Mouse (Mus musculus) adrenal gland, adult 8-10 months (tissue): ENCODE results near the gene Gm28845. TPM values are rescaled to one million over a fixed set of nuclear protein-coding genes. Genes with fewer than 3 reads are reported as not detected.
A peak's percentile ranks its signal among the peaks of the same experiment; 100 is the strongest.

Experiments
- DNase-seq: peaks from one replicate; pipeline ENCODE4 v3.0.0; 2022
- total RNA-seq, 4 experiments: library from RNA; stranded (reverse); gene quantifications; 2 replicates each; pipeline ENCODE4 v1.2.4; 2022

Gm28845 gene
- not detected for total RNA-seq

GRCm38 (mm10) chr1:65119438-65119837 is at the start of gene Gm28845:
Gene Gm28845, minus strand, starts transcription at chr1:65119558.
- no peak for DNase-seq

DNA sequence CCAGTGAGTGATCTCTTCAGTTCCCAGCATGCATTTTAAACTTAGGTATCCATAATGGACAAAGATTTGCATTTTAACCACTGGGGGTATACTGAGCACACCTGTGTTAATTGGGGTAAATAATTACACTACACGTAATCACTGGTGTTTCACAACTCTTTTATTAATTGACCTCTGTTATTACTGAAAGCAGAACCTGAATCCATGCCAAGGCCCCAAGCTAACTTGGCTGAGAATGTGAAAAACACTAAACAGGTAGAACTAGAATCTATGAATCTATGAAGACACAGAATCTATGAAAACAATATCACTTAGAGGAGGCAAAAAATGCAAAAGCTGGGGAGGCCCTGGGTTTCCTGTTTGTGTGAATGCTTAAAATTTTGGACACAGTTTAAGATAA is 48.1 kb upstream of the Gm28845 start:
- DNase-seq = no peak

GRCm38 (mm10) chr1:65162210-65162609 is 42.9 kb upstream of the Gm28845 start:
- no peak for DNase-seq

DNA sequence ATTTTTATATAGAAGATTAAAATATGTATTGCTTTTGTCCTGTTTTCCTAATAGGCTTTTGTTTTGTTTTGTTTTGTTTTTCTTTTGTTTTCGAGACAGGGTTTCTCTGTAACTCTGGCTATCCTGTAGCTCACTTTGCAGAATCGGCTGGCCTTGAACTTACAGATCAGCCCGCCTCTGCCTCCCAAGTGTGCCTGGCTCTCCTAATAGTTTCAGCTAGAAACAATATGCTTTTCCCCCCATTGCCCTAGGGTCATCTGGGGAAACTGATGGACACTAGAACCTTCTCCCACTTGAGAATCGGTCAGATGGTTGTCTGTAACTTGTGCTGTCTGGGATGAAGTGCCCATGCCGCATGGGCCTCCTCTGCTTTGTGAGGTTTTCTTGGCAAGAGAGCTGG is 36.8 kb upstream of the Gm28845 start:
- DNase-seq = no peak

GRCm38 (mm10) chr1:65154814-65155213 is 35.5 kb upstream of the Gm28845 start:
- peak; percentile 82 for DNase-seq

DNA sequence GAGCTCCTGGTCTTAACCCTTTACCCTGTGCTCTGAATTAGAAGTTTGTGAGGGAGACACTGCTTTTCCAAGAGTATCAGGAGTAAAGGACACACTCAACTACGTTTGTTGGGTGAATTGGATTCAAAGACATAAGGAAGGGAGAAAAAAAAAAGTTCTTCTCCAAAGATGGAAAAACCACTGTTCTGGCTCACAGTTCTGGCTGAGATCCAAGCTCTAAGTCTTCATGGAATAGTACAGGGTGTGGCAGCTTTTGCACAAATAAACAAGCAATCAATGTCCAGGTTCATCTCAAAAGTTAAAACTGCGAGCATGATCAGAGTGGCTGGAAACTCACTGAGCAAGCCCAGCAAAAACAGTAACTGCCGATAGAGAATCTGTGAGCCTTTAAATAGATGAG is 28.6 kb upstream of the Gm28845 start:
- DNase-seq = no peak

- DNase-seq = no peak
Measured at GRCm38 (mm10) chr1:65147326-65147725, 28.0 kb upstream of the Gm28845 start.

GRCm38 (mm10) chr1:65146601-65147000 is 27.2 kb upstream of the Gm28845 start:
- DNase-seq = no peak

DNA sequence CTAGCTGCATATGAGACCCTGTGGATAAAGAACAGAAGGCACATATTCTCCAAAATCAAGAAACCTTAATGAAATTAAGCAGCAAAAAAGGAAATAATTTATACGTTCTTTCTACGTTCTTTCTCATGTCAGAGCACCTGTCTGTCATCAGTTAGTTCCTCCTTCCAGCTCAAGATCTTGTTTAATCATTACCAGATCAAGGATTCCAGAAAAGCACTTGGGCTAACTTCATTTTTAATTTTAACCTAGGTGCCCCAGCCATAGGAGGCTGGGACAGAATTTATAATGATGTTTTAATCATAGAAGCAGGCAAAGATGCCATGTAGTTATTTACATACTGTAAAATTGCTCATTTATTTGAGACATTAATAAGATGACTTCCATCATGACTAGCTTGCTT is 25.4 kb upstream of the Gm28845 start:
- DNase-seq = no peak

DNA sequence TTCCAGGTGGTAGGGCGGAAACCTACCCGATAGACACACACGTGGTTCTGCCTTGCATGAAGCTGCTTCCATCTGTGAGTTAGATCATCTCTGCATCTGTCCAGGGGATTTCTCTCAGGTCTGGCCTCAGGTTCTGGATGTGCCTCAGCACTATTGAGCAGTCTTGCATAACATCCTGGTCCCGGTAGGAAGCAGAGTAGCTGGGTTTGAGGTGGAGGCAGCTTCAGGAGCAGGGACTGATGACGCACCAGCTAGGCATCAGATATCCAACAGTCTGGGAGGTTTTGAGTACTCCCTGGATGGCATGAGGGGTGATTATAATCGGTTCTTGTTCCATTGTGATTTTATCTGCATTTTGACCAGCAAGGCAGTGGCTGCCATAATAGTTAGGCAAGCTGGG is 18.2 kb upstream of the Gm28845 start:
- no peak for DNase-seq

DNA sequence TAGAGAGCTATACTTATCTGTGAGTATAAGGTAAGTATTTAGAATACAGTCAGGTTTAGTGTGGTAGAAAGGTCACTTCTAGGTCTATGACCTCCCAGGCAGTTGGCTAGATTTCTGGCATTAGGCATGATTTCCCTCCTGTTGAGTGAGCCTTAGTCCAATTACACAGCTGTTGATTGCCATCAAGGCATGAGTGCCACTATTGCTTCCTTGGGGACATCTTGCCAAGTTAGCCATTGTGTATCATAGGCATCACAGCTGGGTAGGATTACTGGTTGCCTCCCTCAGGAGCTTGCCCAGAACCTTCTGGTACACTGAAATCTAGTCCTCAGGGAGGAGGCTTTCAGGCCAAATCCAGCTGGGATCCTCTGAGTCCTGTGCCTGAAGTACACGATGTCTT is 13.5 kb upstream of the Gm28845 start:
- no peak for DNase-seq

DNA sequence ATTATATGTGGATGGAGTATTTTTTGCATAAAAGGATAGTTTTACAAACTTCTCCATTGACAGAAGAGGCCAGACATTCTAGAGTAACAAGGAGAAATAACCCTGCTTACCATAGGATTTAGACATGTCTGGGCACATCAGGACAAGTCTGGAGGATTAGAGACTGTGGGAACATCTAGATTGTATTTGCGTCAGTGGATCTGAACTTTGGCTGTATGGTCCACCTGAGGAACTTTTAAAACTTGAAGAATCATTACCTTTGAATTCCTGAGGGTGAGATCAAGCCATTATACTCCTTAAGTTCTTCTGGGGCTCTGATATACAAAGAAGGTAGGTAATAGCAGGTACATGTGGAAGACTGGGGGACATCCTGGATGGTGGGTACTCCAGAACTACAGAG is 12.3 kb upstream of the Gm28845 start:
- no peak for DNase-seq

DNA sequence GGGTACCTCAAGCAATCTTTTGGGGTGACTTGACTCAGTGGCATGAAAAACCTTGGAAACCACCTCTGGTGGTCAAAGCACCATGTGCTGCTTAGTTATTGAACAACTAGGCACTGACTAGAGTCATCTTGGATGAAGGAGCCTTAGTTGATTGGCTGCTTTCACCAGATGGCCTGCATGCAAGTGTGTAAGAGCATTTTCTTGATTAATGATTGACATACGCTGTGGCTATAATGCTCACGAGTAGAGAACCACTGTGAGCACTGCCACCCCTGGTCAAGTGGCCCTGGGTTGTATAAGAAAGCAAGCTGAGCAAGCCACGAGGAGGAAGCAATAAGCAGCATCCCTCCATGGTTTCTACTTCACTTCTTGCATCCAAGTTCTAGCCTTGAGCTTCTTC is 10.9 kb upstream of the Gm28845 start:
- no peak for DNase-seq

DNA sequence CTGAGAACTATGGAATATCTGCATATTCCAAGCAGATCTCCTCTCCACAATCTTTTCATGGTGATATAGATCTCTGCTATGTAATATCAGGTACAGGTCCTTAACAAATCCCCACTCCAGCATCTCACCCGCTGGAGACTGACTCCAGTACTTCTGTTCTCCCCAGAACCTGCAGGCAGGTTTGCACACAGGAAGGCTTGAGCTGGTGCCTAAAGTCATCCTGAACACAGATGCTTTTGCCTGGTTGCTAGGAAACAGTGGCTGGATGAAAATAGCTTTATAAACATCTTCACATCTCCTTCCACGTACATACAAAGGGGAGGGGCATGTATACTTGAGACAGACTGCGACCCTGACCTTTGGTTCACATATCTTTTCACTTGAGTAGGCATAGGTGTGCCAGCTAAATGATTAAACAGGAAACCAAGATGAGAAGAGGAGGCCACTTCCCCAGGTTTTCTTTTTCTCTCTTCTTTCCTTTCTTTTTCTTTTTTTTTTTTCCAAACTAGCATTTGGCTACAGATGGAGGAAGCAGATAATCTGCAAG is 10.3 kb upstream of the Gm28845 start:
- no peak for DNase-seq

DNA sequence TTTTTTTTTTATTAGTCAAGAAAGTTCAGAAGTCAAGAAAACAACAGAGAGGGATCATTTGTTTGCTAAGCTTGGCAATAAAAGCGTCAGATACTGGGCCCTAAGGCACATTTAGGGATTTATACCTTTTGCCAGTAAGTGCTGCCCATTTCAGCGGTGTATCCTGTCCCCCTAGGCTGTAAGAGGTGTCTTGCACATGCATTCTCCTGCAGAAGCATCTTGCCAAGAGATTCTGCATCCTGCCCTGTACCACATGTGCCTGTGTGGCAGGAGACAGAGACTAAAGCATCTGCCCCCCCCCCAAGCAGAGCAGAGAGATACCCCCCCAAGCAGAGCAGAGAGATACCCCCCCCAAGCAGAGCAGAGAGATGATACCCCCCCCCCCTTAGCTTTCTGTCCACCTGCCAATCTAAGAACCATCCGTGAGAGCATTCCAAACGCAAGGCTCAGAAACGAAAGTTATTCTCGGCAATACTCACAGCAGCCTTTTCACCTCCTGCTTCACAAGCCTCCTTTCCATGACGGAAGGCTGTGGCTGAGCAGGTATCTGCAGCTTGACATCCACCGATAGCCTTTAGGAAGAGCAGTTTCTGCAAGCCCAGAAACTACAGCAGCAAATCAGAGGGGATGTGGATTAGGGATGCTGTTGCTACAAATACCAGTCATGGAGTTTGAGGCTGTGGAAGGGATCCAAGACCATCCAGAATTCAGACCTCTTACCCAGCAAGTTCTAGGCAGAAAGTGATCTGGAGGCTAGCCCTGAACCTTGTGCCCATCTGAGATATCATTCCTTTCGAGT is 3.4 kb upstream of the Gm28845 start, which contains the start of gene D630023F18Rik:
TSS of gene D630023F18Rik (minus strand) at position 641 of the 799 bp plus-strand sequence.
- no peak for DNase-seq

DNA sequence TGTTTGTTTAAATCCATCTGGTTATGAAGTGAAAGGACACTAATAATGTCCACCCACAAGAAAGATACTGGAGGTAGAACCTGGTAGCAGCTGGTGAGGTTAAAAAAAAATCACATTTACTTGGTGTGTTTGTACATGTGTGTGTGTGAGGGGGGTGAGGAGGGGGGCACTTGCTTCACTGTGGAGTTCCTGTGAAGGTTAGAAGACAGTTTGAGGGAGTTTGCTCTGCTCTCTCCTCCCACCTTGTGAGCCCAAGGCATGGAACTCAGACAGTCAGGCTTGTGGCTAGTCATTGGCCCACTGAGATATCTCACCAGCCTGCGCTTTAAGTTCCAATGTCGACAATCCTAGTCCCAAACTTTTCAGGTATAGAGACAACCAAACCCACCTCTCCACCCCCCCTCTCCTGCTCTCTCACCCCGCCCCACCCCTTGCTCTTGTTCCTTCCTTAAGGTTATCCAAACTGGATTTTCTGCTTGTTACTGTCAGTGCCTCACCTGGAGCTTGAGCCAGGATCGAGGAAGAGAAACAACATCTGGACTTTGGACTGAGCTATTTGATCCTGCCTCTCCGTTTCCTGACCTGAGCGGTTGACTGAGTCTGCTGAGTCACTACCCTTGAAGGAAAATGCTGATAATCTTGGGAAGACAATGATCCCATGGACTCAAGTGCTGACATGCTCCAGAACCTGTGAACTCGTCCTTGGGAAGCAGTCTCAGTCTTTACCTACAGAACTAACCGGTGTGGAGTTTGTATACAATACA is 1.0 kb downstream of the Gm28845 start:
- DNase-seq = no peak

DNA sequence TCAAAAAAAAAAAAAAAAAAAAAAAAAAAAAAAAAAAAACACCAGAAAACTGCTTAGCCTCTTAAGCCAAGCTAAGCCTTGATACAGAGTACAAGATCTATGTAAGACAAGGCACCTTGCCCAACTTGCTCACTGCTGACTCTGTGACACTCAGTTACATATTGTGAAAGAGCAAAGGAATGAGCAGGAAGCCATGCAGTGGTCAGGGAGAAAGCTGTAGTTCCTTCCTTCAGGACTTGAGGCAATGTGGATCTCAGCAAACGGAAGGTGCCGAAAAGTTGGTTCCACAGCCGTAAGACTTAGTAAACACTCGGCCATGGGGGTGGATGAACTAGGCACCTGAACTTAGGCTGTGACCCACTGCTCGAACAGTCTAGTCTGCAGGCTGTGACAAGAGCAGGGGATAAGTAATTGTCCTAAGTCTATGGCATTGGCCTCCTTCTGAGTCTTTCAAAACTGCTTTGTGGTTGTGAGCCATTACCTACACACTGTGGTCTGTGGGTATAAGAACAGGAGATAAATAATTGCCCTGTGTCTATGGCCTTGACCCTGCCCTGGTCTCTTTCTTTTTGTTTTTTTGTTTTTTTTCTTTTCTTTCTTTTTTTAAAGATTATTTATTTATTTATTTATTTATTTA is 5.7 kb downstream of the Gm28845 start:
- DNase-seq = peak; percentile 19

DNA sequence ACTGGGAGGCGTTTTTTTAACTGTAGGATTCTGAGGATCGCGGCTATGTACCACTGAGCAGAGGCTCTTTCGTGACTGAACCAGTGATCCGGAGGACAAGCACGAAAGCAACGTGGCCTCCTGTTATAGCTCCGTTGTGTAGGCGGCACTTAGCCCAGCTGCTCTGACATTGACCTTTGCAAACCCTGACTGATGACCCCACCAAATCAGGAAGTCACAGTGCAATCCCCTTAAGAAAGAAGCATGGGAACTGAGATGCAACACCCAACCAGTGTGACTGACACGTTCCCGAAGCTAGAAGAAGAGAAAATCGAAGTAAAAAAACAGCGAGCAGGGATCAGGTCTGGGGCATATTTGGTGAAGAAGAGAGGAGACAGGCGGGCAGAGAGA is 6.6 kb downstream of the Gm28845 start:
- DNase-seq = no peak

DNA sequence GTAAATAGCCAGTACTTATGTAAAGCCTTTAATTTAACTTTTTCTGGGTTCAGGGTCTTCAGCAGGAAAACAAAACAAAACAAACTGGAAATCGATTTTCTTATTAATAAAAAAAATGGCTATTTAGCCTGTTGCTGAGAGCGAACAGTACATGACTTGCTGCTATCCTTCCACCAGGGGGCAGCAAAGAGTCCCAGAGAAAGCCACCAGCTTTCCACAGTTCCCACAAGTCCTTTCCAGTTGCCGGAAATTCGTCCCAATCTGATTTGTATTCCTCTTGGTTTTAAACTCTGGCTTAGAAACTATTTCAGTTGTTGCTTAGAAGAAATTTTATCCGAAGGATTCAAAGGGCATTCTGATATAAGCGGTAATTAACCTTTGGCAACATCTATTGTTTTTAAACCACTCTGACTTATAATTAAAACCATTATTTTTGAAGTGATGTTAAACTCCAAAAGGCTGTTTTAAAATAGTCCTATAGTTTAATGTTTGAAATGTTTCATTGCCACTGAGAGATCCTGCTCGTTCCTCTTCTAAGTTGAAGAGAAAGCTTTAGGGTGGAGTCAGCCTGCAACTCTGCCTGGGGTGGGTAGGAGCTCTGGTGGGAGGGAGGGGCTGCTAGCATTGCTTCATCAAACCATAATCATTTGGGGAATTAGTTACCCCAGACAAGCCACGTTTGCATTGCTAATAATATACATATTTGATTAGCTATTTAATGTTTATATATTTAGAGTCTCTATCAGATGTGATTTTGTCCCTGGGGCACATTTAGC is 7.1 kb downstream of the Gm28845 start:
- DNase-seq = peak; percentile 56

DNA sequence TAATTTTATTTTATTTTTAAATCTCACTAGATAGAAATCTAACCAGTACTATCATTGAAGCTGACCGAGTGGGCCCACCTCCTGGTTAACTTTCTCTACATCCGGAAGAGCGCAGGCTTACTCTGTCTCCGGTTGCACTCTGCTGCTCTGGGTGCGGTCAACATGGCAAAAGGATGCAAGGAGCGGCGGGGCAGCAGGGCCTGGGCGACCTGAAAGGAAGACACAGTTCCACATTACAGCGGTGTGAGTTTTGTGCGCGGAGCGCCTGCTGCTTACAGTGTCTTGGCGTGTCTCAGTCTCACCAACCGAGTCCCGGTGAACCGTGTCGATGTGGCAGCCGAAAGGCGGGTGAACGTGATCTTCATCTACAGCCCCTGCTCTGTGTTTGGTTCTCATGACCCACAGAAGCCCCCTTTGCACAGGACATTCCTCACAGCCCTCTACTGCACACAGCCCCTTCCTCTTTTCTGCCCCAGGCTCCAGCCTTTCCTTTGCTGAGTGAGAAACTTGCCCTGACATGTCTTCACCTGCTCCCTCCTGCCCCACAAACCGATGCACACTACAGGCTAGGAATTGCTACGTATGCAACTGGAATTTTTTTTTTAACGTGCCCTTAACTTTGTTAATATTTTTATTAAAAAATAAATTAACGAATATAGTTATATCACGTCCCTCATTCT is 9.5 kb downstream of the Gm28845 start:
- no peak for DNase-seq

DNA sequence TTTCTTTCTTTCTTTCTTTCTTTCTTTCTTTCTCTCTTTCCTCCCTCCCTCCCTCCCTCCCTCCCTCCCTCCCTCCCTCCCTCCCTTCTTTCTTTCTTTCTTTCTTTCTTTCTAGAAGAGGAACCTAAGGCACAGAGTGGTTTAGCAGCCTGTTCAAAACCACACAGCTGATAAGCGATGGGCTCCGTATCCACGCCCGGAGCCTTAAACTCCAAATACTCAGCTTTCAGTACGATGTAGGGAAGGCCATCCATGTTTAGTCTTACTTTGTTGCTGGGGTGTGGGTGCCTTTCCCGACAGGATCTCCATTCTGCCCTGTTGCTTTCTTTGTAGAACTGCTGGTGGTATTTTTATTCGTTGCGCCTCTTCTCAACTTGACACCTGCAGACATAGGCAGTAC is 10.2 kb downstream of the Gm28845 start:
- DNase-seq = no peak
